Mouse (Mus musculus) megakaryocyte-erythroid progenitor cell, adult 5-6 weeks (primary cell): ENCODE data around the gene Olfr262. TPM values are rescaled to one million over a fixed set of nuclear protein-coding genes. Genes with fewer than 3 reads are reported as not detected.
"Not testable (repeated sequence)": the region's sequence is repeated elsewhere in the genome, so short reads cannot be mapped to it uniquely, and the experiment has no call there.

Source experiments
- ATAC-seq: replicated peaks from 2 replicates; pipeline ENCODE4 v1.8.0; 2016; ENCODE audit warnings: mild to moderate bottlenecking, inconsistent platforms; ENCODE audit not compliant: severe bottlenecking, poor library complexity, low FRiP score, low TSS enrichment
- total RNA-seq, 2 experiments: library from RNA; stranded (forward) in 1 of 2; stranded (reverse) in 1 of 2; fragments of 200-1000, 215-1000 nt in 1 of 2; fragments of >200 nt in 1 of 2; fragmentation: Nextera tagmentation in 1 of 2; gene quantifications; 2 replicates each; pipeline ENCODE4 v1.2.3; 2014 to 2017

Olfr262 gene
- total RNA-seq (2014; fragmentation: Nextera tagmentation): not detected in 2 replicates
- not detected in 2 replicates for total RNA-seq (2017)

DNA sequence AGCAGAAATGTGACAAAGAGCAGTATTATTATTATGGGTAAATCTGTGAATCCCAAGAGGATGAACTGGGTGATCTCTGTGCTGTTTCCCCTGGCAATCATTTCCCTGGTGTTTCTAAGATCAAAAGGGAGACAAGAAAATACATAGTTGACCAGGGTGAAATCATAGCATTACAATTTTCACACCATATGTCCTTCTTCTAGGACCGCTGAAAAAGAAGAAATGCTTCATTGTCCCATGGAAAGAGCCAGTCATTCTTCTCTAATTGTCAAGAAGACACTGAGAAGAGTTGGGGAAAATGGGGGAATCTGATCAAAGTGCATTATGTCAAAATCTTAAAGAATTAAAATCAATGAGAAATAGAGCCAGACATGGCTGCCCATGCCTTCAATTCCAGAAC, at the start of gene Olfr262:
Gene Olfr262, minus strand, starts transcription at position 101 of the 400 bp plus-strand sequence.
- no peak for ATAC-seq

DNA sequence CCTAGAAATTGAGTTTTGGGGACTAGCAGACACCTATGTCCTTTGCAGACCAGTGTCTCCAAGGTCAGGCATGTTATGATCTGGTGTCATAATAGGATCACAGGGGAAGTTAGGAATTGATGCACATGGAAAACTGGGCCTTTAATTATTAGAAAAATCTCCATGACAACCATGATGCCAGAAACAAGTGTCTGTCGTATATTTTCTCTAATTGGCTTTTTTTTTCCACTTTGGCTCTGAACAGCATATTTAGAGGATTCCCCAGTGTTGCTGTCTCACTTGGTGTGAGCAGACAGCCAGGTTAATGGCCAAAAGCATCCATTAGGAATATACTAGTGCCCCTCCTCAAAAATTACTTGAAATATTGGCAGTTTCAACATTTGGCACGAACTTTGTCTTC, 38.1 kb upstream of the Olfr262 start, which contains the start of gene Olfr1434:
Gene Olfr1434, plus strand, starts transcription at position 301 of the 400 bp plus-strand sequence.
- ATAC-seq: no peak

- no peak for ATAC-seq
Observed at GRCm38 (mm10) chr19:12260732-12261131, 19.3 kb upstream of the Olfr262 start, which contains the start of gene Olfr235. Olfr235 (plus strand) TSS chr19:12261032.

DNA sequence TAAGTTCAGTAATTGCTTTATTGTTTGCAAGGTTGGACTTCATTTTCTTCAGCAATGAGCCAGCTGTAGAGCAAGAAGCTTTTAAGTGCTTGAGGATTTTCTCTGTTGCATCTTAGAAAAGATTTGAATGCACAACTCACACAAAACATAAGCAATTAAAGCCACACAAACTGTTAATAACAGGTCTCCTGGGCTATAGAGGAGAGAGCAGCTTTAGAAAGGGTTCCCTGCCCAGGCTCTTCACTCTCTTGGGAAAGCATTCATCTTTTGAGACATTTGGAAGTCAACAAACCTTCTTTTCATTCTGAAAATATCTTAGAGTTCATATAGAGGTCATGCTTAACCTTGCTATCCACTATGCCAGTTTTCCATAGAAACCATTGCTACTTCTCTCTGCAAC, 9.0 kb downstream of the Olfr262 start, which contains the start of gene Olfr1432:
Gene Olfr1432, minus strand, starts transcription at position 101 of the 400 bp plus-strand sequence.
- ATAC-seq: not testable (repeated sequence)

DNA sequence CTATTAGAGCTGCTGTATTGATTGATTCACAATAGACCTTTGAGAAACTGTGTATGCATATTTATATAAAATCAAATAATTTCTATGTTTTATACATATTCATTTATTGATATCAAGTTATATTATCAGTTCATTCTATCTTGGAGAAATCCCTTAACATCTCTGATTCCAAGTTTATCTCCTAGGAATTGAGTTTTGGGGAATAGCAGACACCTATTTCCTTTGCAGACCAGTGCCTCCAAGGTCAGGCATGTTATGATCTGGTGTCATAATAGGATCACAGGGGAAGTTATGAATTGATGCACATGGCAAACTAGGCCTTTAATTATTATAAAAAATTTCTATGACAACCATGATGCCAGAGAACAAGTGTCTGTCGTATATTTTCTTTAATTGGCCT, 41.1 kb downstream of the Olfr262 start, which contains the start of gene Olfr1431:
Gene Olfr1431, plus strand, starts transcription at position 301 of the 400 bp plus-strand sequence.
- no peak for ATAC-seq

GRCm38 (mm10) chr19:12199076-12199475, 42.4 kb downstream of the Olfr262 start:
- ATAC-seq: not testable (repeated sequence)

Other genes starting within 250 kb of the Olfr262 start
- gene Olfr1423, start 200.3 kb downstream of the Olfr262 start, total RNA-seq (2014; fragmentation: Nextera tagmentation): not detected in 2 replicates
- not detected in 2 replicates for gene Olfr1423, start 200.3 kb downstream of the Olfr262 start, total RNA-seq (2017)
- gene Olfr1424, start 179.0 kb downstream of the Olfr262 start, total RNA-seq (2014; fragmentation: Nextera tagmentation): not detected in 2 replicates
- not detected in 2 replicates for gene Olfr1424, start 179.0 kb downstream of the Olfr262 start, total RNA-seq (2017)
- not detected in 2 replicates for gene Olfr1425, start 163.9 kb downstream of the Olfr262 start, total RNA-seq (2014; fragmentation: Nextera tagmentation)
- not detected in 2 replicates for gene Olfr1425, start 163.9 kb downstream of the Olfr262 start, total RNA-seq (2017)
- gene Olfr1426, start 149.6 kb downstream of the Olfr262 start, total RNA-seq (2014; fragmentation: Nextera tagmentation): not detected in 2 replicates
- not detected in 2 replicates for gene Olfr1426, start 149.6 kb downstream of the Olfr262 start, total RNA-seq (2017)
- not detected in 2 replicates for gene Olfr1427, start 138.3 kb downstream of the Olfr262 start, total RNA-seq (2014; fragmentation: Nextera tagmentation)
- gene Olfr1427, start 138.3 kb downstream of the Olfr262 start, total RNA-seq (2017): not detected in 2 replicates
- gene Olfr1428, start 125.8 kb downstream of the Olfr262 start, total RNA-seq (2014; fragmentation: Nextera tagmentation): not detected in 2 replicates
- not detected in 2 replicates for gene Olfr1428, start 125.8 kb downstream of the Olfr262 start, total RNA-seq (2017)
- not detected in 2 replicates for gene Olfr76, start 118.5 kb downstream of the Olfr262 start, total RNA-seq (2014; fragmentation: Nextera tagmentation)
- gene Olfr76, start 118.5 kb downstream of the Olfr262 start, total RNA-seq (2017): not detected in 2 replicates
- not detected in 2 replicates for gene Olfr1555-ps1, start 71.5 kb downstream of the Olfr262 start, total RNA-seq (2014; fragmentation: Nextera tagmentation)
- gene Olfr1555-ps1, start 71.5 kb downstream of the Olfr262 start, total RNA-seq (2017): not detected in 2 replicates
- not detected in 2 replicates for gene Olfr1431, start 41.0 kb downstream of the Olfr262 start, total RNA-seq (2014; fragmentation: Nextera tagmentation)
- not detected in 2 replicates for gene Olfr1431, start 41.0 kb downstream of the Olfr262 start, total RNA-seq (2017)
- not detected in 2 replicates for gene Olfr1432, start 9.1 kb downstream of the Olfr262 start, total RNA-seq (2014; fragmentation: Nextera tagmentation)
- gene Olfr1432, start 9.1 kb downstream of the Olfr262 start, total RNA-seq (2017): not detected in 2 replicates
- gene Olfr235, start 19.4 kb upstream of the Olfr262 start, total RNA-seq (2014; fragmentation: Nextera tagmentation): not detected in 2 replicates
- not detected in 2 replicates for gene Olfr235, start 19.4 kb upstream of the Olfr262 start, total RNA-seq (2017)
- gene Olfr1434, start 38.2 kb upstream of the Olfr262 start, total RNA-seq (2014; fragmentation: Nextera tagmentation): not detected in 2 replicates
- not detected in 2 replicates for gene Olfr1434, start 38.2 kb upstream of the Olfr262 start, total RNA-seq (2017)
- not detected in 2 replicates for gene Olfr1436, start 57.5 kb upstream of the Olfr262 start, total RNA-seq (2014; fragmentation: Nextera tagmentation)
- not detected in 2 replicates for gene Olfr1436, start 57.5 kb upstream of the Olfr262 start, total RNA-seq (2017)
- gene Olfr1437, start 83.4 kb upstream of the Olfr262 start, total RNA-seq (2014; fragmentation: Nextera tagmentation): not detected in 2 replicates
- not detected in 2 replicates for gene Olfr1437, start 83.4 kb upstream of the Olfr262 start, total RNA-seq (2017)
- not detected in 2 replicates for gene Olfr1438-ps1, start 94.3 kb upstream of the Olfr262 start, total RNA-seq (2014; fragmentation: Nextera tagmentation)
- not detected in 2 replicates for gene Olfr1438-ps1, start 94.3 kb upstream of the Olfr262 start, total RNA-seq (2017)
- not detected in 2 replicates for gene Olfr1440, start 145.6 kb upstream of the Olfr262 start, total RNA-seq (2014; fragmentation: Nextera tagmentation)
- gene Olfr1440, start 145.6 kb upstream of the Olfr262 start, total RNA-seq (2017): not detected in 2 replicates
- not detected in 2 replicates for gene Olfr1441, start 175.8 kb upstream of the Olfr262 start, total RNA-seq (2014; fragmentation: Nextera tagmentation)
- gene Olfr1441, start 175.8 kb upstream of the Olfr262 start, total RNA-seq (2017): not detected in 2 replicates
- gene Pfpl, start 186.2 kb upstream of the Olfr262 start, total RNA-seq (2014; fragmentation: Nextera tagmentation): not detected in 2 replicates
- gene Pfpl, start 186.2 kb upstream of the Olfr262 start, total RNA-seq (2017): not detected in 2 replicates
- gene Mpeg1, start 219.1 kb upstream of the Olfr262 start, total RNA-seq (2014; fragmentation: Nextera tagmentation): 1.4 and 2.4 TPM in 2 replicates
- 2.6 and 5.4 TPM in 2 replicates for gene Mpeg1, start 219.1 kb upstream of the Olfr262 start, total RNA-seq (2017)